Mouse (Mus musculus) v-Abl transformed pro-B cells (cell line): ENCODE data around the gene Kazald1.

ENCODE experiments used
- in situ Hi-C, 2 experiments: fragments of 400-800 bp; cut with MboI; formaldehyde crosslinking; loops; one replicate each; pipeline ENCODE4 v1.15.1; 2025; ENCODE audit not compliant: unreplicated experiment in 2 of 2

Kazald1 gene

DNA sequence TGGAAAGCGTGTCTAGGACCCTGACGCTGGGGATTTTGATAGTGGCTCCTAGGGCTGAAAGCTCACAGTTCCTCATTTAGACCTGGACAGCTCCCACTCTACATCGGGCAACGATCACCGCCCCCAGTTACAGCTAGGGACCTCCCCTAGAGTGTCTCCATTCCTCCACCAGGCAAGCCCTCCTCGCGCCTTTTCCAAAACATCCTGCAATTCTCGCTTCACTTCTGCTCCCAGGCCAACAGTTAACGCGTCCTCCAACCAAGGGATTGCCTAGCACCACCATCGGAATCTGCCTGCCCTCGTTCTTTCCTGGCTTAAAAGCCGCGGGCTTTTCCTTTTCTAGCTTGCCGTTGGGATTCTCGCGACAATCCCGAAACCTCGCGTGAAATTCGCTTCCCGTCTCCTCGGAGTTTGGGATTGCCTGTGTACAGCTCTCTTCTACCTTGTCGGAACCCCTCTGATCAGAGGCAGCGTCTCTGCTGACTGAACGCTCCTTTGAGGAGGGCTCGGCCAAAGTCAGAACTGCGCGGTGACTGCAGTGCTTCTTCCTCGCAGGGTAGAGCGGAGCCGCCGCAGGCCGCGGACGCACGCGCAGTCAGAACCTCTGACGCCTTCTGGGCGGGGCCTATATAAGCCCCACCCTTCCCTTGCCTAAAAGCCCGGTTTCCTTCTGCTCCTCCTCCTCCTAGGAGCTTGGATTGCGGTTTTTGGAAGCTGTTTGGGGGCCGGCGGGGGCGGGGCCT lies at the start of gene Kazald1:
TSS of gene Kazald1 (plus strand) at position 662 of the 743 bp plus-strand sequence.
- in situ Hi-C loops, result loop anchor here (5.0 to 10.0 kb wide), 2 partner anchors 88 to 90 kb away; no protein-coding TSS in a partner anchor

DNA sequence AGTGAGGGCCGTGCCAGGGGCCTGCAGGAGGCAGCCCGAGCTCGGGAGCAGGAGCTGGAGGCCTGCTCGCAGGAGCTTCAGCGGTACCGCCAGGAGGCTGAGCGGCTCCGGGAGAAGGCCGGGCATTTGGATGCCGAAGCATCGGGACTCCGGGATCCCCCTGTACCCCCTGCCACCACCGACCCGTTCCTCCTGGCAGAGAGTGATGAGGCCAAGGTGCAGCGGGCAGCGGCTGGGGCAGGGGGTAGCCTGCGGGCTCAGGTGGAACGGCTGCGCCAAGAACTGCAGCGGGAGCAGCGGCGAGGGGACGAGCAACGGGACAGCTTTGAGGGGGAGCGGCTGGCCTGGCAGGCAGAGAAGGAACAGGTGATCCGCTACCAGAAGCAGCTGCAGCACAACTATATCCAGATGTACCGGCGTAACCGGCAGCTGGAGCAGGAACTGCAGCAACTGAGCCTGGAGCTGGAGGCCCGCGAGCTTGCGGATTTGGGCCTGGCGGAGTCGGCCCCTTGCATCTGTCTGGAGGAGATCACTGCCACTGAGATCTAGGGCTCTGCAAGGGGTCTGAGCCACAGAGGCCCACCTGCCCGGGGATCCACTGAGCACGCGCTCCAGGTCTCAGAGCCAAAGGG lies 49.0 kb upstream of the Kazald1 start:
- in situ Hi-C loops, result loop anchor here in 1 of 2 experiments (25.0 kb wide), 1 partner anchor 439 kb away; no protein-coding TSS in a partner anchor

DNA sequence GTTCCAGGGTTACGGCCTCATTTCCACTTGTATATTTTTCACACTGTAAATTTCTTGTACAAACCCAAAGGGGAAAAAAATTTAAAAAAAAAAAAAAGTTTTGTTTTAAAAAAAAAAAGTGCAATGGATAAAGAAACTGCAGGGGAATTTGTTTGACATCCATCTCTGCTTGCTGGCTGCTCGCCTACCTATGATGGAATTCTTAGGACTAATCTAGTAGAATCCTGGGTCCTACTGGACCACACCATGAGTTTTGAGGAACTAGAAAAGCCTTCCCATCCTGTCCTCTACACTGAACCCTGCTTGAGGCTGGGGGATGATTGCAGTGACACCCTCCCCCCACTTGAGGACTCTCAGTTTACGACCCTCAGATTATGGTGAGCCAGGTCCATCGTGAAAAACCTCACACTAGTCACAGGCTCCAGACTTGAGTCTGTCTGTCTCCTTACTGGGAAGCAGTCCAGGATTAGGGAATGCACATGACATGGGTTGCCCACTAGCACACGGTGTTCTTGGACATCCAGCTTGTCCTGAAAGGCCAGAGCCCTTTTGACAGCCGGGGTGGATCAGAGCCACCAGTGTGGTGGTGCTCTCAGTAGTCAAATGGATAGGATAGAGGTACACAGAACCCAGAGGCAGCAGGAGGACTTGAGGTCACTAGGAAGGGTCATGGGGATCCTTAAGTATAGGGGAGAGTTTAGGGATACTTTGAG lies 47.9 kb upstream of the Kazald1 start:
- in situ Hi-C loops, result loop anchor here in 1 of 2 experiments (25.0 kb wide), 1 partner anchor 440 kb away; no protein-coding TSS in a partner anchor

DNA sequence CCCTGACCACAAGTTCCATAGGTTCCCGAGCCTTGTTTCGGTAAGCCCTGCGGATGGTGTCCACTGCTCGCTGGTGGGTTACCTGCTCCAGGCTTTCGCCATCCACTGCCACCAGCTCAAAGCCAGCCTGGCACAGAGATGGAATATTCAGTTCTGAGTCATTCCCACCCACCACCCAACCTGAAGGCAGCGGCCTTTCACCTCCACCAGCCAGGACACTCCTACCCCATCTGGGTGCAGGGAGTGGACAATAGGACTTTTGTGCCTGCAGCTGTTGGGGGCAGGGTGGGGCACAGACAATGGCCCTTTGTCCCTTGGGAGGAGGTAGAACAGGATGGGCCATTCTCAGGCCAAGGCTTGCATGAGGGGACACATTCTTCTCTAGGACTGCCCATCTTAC lies 47.2 kb upstream of the Kazald1 start:
- in situ Hi-C loops, result loop anchor here in 1 of 2 experiments (25.0 kb wide), 1 partner anchor 441 kb away; no protein-coding TSS in a partner anchor

DNA sequence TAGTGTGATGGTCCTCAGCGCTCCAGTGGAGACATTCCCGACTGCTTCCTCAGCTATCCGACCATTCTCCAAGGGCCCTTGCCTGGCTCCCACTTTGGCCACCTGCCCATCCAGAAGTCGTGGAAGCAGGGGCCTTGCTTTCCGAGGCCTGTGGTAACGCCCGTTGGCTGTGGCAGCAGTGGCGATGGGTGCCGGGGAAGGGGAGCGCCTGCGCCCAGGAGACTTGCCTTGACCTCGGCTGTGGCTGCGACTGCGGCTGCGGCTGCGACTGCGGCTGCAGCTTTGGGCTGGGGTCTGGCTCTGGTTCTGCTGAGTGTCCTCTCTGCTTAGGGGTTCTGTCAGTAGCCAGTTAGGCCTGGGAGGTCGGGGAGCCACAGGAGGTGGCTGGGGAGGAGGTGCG lies 46.3 kb upstream of the Kazald1 start:
- in situ Hi-C loops, result loop anchor here in 1 of 2 experiments (25.0 kb wide), 1 partner anchor 441 kb away; no protein-coding TSS in a partner anchor

DNA sequence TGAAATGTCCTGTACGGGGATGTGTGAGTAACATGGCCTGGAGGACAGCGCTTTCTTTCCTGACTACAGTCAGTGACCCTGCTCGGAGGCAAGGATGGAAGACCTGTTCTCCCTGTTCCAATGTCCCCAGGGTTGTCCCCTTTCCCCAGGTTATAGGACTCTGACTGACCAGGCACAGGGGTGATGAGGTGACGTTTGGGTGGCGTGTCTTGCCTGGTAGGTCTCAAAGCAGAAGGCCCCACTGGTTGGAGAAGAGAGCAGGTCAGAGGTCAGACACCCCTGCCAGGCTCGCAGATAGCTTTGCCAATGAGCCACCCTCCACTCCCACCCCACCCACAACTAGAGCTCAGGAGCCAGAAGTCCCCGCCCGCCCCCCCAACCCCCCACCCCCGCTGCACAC lies 45.5 kb upstream of the Kazald1 start:
- in situ Hi-C loops, result loop anchor here in 1 of 2 experiments (25.0 kb wide), 1 partner anchor 442 kb away; no protein-coding TSS in a partner anchor

DNA sequence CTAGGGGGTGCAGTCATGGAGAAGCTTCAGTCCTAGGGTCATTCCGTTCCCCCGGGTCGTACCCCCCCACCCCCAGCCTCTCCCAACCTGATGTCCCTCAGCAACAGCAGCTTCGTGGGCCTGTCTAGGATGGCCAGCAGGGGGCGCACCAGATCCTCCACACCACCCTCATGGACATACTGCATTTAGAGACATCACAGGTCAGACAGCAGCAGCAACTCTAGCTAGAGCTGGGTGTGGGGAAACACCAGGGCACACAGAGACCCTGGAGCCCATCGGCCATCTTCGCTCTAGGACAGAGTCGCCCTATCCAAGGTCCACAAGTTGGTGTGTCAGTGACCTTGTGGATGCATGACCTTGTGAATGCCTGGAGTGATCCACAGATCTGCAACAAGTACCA lies 44.9 kb upstream of the Kazald1 start:
- in situ Hi-C loops, result loop anchor here (5.0 to 25.0 kb wide), 4 partner anchors 38 to 445 kb away; partner anchors contain the start of gene Sema4g (in 1 of the 2)

DNA sequence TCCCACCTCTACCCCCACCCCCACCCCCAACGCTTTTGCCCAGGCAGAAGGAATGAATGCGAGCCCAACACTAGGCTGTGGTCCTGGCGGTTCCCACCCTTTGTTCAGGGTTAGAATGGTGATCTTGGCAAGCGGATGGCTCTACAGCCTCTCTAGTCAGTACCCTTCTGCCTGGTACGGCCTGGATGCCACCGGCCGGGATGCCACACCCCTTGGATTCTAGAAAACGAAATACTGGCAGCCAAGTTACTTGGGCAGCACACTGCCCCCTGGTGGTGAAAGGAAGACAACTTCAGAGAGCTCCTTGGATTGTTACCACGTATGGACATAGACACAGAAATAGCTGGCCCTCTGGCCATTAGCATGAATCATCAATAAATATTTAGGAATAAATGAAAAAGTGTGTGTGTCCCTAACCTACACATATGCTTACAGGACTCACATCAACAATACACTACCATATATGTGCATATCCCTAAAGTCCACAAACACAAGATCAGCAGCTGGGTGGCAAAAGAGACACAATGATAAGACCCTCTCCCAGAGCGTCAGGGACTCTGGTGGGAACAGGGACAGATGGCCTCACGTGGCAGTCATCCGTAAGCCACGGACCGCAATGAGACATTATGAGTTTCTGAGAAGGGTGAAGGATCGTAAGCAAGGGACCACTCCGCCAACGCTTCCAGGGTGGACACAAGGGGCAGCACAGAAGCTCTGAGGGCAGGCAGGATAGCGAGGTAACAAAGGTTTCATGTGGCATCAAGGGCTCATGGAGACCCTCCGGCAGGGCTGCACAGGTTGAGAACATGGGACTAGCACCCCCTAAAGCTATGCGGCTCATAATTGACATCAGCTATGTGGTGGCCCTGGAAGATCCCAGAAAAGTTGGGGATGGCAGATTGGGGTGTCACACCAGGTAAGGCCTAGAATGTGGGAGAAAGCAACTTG lies 44.0 kb upstream of the Kazald1 start:
- in situ Hi-C loops, result loop anchor here (5.0 to 25.0 kb wide), 4 partner anchors 39 to 446 kb away; partner anchors contain the start of gene Sema4g (in 1 of the 2)

DNA sequence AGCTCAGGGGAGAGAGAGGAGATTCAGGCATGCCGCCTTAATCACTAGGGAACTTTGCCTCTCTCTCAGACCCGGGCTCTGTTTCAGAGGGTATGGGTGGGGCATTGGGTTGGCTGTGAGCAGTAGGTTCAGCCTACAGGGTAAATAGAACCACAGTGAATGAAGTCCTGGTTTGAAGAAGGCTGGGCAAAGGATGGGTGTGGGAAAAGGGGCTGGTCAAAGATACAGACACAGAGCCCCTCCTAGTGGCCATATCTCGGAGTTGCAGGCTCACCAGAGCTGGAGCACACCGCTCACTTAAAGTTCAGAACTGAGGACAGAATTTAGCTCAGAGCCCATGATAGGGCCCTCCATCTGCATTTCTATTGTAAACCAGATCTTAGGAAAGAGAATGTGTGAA lies 43.3 kb upstream of the Kazald1 start:
- in situ Hi-C loops, result loop anchor here (5.0 to 25.0 kb wide), 4 partner anchors 39 to 447 kb away; partner anchors contain the start of gene Sema4g (in 1 of the 2)

DNA sequence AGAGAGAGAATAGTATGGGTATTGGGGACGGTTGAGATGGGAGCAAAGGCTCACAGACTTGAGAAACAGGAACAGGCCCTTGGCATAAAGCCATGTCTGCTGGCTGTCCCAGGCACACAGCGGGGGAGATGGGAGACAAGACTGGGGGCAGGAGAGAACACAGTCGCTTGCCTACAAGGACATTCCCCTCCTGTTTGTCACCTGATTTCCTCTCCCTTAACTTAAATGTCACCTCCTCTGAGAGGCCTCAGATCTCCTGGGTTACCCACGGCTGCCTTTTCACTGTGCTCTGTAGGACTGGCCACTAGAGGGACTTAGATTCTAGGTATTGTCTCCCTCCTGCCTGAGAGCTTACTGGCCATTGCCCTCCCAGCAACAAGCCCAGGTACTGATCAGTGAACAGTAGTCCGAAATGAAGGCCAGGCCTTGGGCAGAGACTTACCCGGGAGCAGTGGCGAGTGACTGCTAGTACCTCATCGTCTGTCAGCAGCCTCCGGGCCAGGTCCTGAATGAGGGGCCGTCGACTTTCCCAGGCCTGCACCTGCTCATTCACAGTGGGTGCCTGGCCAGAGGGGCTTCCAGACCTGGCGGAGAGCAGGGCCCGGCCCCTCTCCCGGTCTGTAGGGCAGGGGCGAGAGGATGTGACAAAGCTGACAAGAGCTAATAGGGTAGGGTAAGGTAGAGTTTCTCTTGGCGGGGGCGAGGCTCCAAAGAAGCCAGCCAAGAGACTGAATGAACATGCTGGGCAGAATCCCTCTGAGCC lies 42.3 kb upstream of the Kazald1 start:
- in situ Hi-C loops, result loop anchor here (5.0 to 25.0 kb wide), 4 partner anchors 40 to 448 kb away; partner anchors contain the start of gene Sema4g (in 1 of the 2)

DNA sequence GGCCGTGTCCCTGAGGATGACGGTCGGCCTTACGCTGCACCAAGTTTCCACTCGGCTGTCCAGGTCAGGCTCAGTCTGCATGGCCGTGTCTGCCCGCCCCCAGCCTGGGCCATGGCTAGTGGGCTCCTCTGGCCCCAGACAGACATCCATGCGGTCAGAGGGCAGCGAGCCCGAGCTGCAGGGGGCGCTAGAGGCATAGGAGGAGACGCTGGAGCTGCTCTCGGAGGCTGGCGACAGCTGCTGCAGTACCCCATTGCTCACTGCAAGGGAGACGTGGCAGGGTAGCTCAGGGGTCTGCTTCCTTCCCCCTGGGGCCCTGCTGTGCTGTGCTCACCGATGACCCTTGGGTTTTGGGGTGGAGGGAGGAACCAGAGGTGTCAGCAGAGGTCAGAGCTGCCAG lies 38.2 kb upstream of the Kazald1 start:
- in situ Hi-C loops, result loop anchor here (10.0 to 25.0 kb wide), 2 partner anchors 450 to 452 kb away; no protein-coding TSS in a partner anchor

DNA sequence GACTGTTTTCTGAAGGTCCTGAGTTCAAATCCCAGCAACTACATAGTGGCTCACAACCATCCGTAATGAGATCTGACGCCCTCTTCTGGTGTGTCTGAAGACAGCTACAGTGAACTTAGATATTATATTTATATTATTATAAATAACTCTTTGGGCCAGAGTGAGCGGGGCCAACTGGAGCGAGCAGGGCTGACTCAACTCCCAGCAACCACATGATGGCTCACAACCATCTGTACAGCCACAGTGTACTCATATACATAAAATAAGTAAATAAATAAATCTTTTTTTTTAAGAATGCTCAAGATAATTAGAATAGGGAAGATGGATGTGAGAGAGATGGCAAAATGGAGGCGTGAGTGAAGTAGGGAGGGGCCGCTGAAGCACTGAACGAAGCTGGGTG lies 36.8 kb upstream of the Kazald1 start:
- in situ Hi-C loops, result loop anchor here (10.0 to 25.0 kb wide), 2 partner anchors 451 to 453 kb away; no protein-coding TSS in a partner anchor

DNA sequence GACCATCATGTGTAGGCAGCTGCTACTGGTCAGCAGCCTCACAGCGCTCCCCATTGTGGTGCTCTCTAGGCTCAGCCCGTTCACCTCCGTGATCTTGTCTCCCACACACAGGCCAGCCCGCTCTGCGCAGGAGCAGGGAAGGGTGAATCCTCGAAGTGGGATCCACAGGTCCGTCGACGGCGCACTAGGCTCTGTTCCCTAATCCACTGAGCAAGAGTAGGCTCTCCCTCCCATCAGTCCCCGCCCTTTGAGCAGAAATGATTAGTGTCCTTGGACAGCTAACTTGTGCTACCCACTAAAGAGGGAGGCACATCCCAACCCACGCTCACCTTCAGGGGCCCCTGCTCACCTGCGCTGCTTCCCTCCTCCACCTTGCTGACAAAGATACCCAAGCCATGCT lies 34.8 kb upstream of the Kazald1 start:
- in situ Hi-C loops, result loop anchor here in 1 of 2 experiments (25.0 kb wide), 1 partner anchor 453 kb away; no protein-coding TSS in a partner anchor

DNA sequence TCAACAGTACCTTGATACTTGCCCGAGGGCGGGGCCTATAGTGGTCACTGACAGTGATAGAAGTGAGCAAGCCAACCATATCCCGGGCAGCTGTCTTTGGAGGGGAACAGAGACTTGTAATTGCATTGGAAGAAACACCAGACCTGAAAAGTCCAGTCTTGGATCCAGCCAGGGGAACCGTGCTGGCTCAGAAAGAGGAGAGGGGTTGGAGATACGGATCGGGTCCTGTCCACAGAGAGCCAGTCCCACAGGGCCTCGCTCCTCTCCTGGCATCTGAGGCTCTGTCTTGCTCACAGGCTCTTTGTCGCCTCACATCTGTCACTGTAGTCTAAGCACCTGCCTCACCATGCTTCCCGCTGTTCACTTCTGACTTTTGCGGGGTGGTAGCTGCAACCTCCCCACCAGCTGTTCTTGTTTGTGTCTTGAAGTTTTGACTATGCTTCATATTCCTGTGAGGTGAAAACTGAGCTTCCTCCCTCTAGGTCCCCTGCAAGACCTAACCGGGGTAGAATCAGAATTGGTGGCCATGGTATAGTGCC lies 30.6 kb upstream of the Kazald1 start:
- in situ Hi-C loops, result loop anchor here in 1 of 2 experiments (25.0 kb wide), 1 partner anchor 457 kb away; no protein-coding TSS in a partner anchor

DNA sequence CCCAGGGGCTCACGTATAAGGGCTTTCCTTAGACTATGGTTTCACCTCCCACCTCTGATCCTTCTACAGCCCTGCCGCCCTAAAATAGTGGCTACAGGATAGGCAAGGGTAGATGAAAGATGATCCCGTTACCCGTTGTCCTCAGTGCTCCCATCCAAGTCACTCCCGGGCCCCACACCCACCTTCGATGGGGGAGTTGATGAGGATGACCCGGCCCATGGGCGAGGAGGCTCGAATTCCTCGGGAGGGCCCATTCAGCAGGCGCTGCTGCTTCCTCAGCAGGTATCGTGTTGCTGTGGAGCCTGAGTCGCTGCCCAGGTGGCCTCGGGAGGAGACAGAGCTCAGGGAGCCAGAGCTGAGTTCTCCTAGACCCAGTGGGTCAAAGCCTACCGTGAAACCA lies 29.8 kb upstream of the Kazald1 start:
- in situ Hi-C loops, result loop anchor here in 1 of 2 experiments (25.0 kb wide), 1 partner anchor 458 kb away; no protein-coding TSS in a partner anchor

DNA sequence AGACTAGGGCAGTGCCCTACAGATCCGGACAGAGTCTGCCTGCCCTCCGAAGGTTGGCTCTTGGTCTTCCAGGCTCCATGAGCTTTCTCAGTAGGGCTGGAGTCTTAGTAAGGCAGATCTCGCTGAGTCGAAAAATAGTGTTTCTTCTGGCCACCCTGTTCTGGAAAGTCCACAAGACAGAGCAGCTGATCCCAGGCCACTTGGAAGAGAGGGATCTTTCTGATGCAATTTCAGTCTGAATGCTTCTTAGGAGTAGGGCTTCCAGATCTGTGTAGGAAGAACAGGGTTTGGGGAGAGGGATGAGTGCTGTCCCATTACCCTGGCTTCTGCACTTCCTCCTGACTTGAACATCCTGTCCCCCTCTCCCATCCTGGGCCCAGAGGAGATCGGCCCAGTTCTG lies 29.4 kb upstream of the Kazald1 start, which contains the start of gene Pdzd7:
TSS of gene Pdzd7 (minus strand) at position 67 of the 400 bp plus-strand sequence.
- in situ Hi-C loops, result loop anchor here in 1 of 2 experiments (25.0 kb wide), 1 partner anchor 458 kb away; no protein-coding TSS in a partner anchor

DNA sequence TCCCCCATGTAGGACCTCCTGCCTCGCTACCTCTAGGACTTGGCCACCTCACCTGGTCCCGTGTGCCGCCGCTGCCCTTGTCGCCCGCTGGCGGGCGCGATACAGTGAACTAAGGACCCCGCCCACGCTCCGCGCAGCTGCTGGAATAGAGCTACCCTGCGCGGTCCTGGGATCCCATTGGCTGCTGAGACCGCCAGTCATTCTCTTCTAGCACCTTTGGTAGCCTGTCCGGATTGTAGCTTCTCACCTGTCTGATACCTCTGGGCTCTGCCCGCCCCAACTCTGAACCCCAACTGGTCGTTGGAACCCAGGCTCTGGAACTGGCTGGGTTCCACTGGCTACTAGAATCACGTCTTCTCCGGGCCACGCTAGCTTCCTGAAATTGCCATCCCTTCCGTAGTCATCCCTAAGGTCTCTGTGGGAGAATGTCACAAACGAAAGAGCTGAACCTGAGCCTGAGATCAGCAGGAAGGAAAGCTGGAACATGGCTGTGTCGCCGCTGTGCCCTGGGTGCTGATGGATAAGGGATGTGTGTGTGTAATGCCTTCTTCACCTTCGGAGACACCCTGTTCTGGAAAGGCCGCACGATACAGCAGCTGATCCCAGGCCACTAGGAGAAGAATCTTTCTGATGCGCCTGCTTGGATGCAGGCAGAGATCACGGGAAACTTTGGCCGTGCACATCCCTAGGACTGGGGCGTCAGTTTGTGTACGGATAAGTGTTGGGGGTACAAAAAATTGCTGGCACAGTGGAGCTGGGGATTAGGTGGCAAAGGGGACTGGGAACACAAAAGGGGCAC lies 28.3 kb upstream of the Kazald1 start:
- in situ Hi-C loops, result loop anchor here in 1 of 2 experiments (25.0 kb wide), 1 partner anchor 459 kb away; no protein-coding TSS in a partner anchor
